Mouse (Mus musculus) thymus, postnatal 36 days (tissue): ENCODE results near the gene Plcb4.

Experiments used
- DNase-seq, 2 experiments: peaks; one replicate each; pipeline ENCODE4 v3.0.0; 2022; ENCODE audit warnings: mixed read lengths in 2 of 2

Gene Plcb4

GRCm38 (mm10) chr2:136050793-136051615 is 392.2 kb downstream of the Plcb4 start:
- DNase-seq, result no peak

DNA sequence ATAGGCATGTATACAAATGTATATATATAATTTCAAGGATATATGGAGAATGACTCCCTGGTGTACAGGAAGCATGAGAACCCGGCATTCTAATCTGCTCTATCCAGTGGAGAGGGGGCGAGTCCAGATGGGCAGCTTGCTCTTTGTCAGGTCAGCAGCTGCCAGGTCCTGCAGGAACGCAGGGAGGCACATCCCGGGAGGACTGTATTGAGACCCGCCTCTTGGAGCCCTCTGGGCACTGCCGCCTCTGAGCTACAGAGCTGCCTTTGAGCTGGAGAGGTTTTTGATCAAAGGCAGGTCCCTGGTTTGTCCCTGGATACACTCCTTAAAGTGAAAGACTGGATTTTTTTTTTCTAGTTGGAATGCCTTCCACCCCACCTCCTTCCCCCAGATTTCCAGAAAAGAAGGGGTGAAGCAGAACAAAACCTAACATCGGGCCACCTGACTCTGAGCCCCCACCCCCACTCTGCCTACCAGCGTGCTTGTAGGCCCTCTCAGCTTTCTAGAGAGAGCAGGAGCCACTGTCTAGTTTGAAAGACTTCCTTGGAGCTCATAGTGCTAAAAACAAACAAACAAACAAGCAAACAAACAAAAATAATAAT is 393.0 kb downstream of the Plcb4 start, which contains the start of gene Lamp5:
Gene Lamp5 (plus strand): TSS at position 552 of the 602 bp plus-strand sequence.
- no peak for DNase-seq

GRCm38 (mm10) chr2:136057861-136058331 is 399.1 kb downstream of the Plcb4 start:
- no peak for DNase-seq

DNA sequence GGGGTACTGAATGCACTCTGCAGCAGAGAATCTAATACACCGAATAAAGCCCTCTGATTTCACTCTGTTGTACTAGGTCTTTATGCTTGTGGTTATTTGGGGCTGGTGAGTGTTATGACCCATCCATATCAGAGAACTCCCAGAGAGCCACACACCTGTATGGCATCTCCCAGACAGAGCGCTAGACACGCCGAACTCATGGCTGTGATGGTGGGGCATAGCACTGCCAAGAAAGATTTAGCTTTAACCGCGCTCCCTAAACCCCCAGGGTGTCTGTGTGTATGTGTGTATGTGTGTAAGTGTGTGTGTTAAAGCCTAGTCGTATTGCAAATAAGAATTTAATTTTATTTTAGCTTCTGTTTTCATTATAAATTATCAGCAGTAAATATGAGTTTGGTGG is 399.6 kb downstream of the Plcb4 start:
- no peak for DNase-seq

GRCm38 (mm10) chr2:136059029-136059669 is 400.3 kb downstream of the Plcb4 start:
- DNase-seq, result no peak
